Mouse (Mus musculus) hindbrain, embryonic 10.5 days (tissue): ENCODE measurements around the gene Tmeff1. TPM values are rescaled to one million over a fixed set of nuclear protein-coding genes. Genes with fewer than 3 reads are reported as not detected.
A peak's percentile ranks its signal among the peaks of the same experiment; 100 is the strongest.

Experiments
- DNase-seq: peaks from one replicate; pipeline ENCODE4 v3.0.0-alpha.2; 2017; ENCODE audit warnings: low spot score
- H3K27ac ChIP-seq: fragments of 300-500 bp; sonication (generic); 2 replicates; pipeline ENCODE4 v1.5.1; 2016; ENCODE audit warnings: mild to moderate bottlenecking, moderate library complexity
- H3K27me3 ChIP-seq: fragments of 300-500 bp; sonication (generic); 2 replicates; pipeline ENCODE4 v1.6.1; 2016; ENCODE audit warnings: mild to moderate bottlenecking; ENCODE audit not compliant: poor library complexity, insufficient read depth, severe bottlenecking
- H3K36me3 ChIP-seq: fragments of 300-500 bp; sonication (generic); 2 replicates; pipeline ENCODE4 v1.6.1; 2016; ENCODE audit warnings: mild to moderate bottlenecking, moderate library complexity
- H3K4me1 ChIP-seq: fragments of 300-500 bp; sonication (generic); replicated peaks from 2 replicates; pipeline ENCODE4 v1.6.1; 2016; ENCODE audit warnings: mild to moderate bottlenecking
- H3K4me3 ChIP-seq: fragments of 300-500 bp; sonication (generic); 2 replicates; pipeline ENCODE4 v1.5.1; 2016; ENCODE audit warnings: mild to moderate bottlenecking, moderate library complexity
- H3K9me3 ChIP-seq: fragments of 300-500 bp; sonication (generic); 2 replicates; pipeline ENCODE4 v1.6.1; 2016; ENCODE audit warnings: mild to moderate bottlenecking, moderate library complexity
- WGBS: fragments of 180-500 bp; shearing (Covaris S2); methylation state at CpG from one replicate; pipeline ENCODE4 v1.1.7; 2016; 5-methylcytosine and 5-hydroxymethylcytosine counted together
- polyA plus RNA-seq: library from polyadenylated mRNA; unstranded; fragments of >200 nt; fragmentation: Nextera tagmentation; extraction: Ambion mirVana; gene quantifications from 2 replicates; pipeline ENCODE4 v1.2.1, GENCODE M21; 2016

Gene Tmeff1
- polyA plus RNA-seq, result 118 and 175 TPM in 2 replicates

GRCm38 (mm10) chr4:48584421-48585240 is at the start of gene Tmeff1:
Gene Tmeff1, plus strand, starts transcription at chr4:48585174.
- Histone ChIP-seq H3K36me3 (peaks cover 14% of the 10 kb centered on the region), H3K27me3 (no peaks in the 10 kb centered on the region), H3K4me3 (peak within 1 kb of the TSS; percentile 80), H3K9me3 (no peaks in the 10 kb centered on the region), H3K4me1 (peaks cover 39% of the 10 kb centered on the region), H3K27ac (peak within 1 kb of the TSS; percentile 98)
- DNase-seq, result no peak
- WGBS, result under 1% methylated on average over 64 of the region's 64 CpGs

DNA sequence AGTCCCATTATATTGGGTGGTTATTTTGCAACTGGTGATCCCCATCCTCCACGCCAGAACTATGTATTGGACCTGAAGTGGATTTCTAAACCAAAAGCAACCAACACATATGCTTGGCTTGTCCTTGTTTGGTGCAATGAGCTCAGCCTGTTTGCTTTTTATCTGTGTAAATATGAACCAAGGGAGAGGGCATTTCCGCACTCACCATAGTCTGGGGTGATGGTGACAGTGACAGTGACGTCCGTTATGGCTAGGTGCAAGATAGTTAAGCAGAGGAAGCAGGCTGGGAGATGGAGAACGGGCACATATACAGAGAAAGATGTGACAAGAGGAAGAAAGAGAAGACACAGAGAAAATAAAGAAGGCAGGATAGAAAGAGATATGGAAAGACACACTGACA is 48.7 kb upstream of the Tmeff1 start:
- WGBS, result 87% methylated on average over 5 of the region's 5 CpGs

DNA sequence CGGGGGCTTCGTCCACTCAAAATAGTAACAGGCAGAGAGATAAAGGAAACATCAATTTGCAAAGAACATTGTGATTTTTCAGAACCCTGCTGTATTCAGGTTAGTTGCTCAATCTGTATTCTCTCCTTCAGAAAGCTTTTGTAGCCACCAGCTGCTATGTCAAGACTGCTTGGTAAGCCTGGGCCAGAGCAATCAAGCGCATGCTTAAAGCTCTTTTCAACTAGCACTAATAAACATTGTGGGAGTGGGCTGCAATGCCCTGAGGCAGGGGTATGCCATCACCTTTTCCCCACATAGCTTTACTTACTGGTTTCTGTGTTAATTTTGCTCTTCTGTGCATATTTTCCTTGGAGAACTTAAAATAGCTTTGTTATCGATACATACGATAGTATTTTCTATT is 48.0 kb upstream of the Tmeff1 start:
- Histone ChIP-seq H3K27me3 (no peaks in the 10 kb centered on the region), H3K36me3 (no peaks in the 10 kb centered on the region), H3K27ac (no peak overlapping the region), H3K4me1 (peaks cover 18% of the 10 kb centered on the region), H3K9me3 (no peaks in the 10 kb centered on the region), H3K4me3 (no peak overlapping the region)
- no peak for DNase-seq
- WGBS, result 91% methylated on average over 5 of the region's 5 CpGs

More for the DNA sequence above, 48.7 kb upstream of the Tmeff1 start:
- Histone ChIP-seq H3K36me3 (no peaks in the 10 kb centered on the region), H3K27me3 (no peaks in the 10 kb centered on the region), H3K9me3 (no peaks in the 10 kb centered on the region), H3K27ac (no peak overlapping the region), H3K4me3 (no peak overlapping the region), H3K4me1 (peaks cover 10% of the 10 kb centered on the region)
- DNase-seq, result no peak

GRCm38 (mm10) chr4:48538581-48538980 is 46.4 kb upstream of the Tmeff1 start:
- 94% methylated on average over 2 of the region's 2 CpGs for WGBS
- no peaks in the 10 kb centered on the region for H3K27me3 ChIP-seq
- H3K27ac ChIP-seq, result no peak overlapping the region
- H3K36me3 ChIP-seq, result no peaks in the 10 kb centered on the region
- H3K4me1 ChIP-seq, result peaks cover 33% of the 10 kb centered on the region
- no peak for DNase-seq
- no peak overlapping the region for H3K4me3 ChIP-seq
- H3K9me3 ChIP-seq, result no peaks in the 10 kb centered on the region

DNA sequence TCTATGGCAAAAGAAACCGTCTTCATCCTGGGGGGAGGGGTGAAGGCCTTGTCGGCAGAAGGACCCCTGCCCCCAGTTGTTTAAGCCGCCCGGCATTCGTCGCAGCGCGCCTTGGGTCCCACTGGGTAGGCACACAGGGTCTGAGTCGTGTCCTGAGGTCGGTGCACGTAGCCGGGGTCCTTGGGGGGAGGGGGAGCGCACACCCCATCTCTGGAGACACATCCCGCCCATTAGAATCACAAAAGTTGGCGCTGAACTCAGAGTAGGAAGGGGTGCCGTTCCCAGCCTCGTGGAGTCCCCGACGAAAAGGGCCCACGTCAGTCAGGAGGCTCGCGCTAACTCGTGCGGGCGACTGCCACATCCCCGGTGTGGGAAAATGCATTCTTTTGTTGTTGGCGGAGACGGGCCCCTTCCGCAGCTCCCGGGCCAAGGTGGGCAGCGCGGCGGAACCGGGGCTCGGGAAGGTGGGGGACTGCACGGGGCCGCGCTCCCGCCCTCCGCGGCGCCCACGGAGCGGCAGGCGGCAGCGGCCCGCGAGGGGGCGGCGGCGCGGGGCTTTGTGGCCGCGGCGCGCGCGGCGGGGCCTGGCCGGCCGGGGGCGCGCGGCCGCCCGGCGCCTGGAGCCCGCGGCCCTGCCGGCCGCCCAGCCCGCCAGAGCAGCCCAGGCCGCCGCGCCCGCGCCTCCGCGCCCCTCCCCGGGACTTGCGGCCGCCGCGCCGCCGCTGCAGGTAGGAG is 45.0 kb upstream of the Tmeff1 start, which contains the start of gene Msantd3:
TSS of gene Msantd3 (plus strand) at position 95 of the 735 bp plus-strand sequence.
- peaks cover 48% of the 10 kb centered on the region for H3K4me1 ChIP-seq

GRCm38 (mm10) chr4:48540576-48541111 is 44.3 kb upstream of the Tmeff1 start:
- WGBS, result 1% methylated on average over 50 of the region's 50 CpGs
- Histone ChIP-seq H3K4me1 (peaks cover 54% of the 10 kb centered on the region), H3K9me3 (no peaks in the 10 kb centered on the region)

More for the DNA sequence above, 45.0 kb upstream of the Tmeff1 start, which contains the start of gene Msantd3:
- Histone ChIP-seq H3K36me3 (no peaks in the 10 kb centered on the region), H3K9me3 (no peaks in the 10 kb centered on the region), H3K27me3 (no peaks in the 10 kb centered on the region), H3K4me3 (peak within 1 kb of the TSS; percentile 89), H3K27ac (peak within 1 kb of the TSS; percentile 100)
- peak; percentile 83 for DNase-seq
- WGBS, result under 1% methylated on average over 80 of the region's 86 CpGs

DNA sequence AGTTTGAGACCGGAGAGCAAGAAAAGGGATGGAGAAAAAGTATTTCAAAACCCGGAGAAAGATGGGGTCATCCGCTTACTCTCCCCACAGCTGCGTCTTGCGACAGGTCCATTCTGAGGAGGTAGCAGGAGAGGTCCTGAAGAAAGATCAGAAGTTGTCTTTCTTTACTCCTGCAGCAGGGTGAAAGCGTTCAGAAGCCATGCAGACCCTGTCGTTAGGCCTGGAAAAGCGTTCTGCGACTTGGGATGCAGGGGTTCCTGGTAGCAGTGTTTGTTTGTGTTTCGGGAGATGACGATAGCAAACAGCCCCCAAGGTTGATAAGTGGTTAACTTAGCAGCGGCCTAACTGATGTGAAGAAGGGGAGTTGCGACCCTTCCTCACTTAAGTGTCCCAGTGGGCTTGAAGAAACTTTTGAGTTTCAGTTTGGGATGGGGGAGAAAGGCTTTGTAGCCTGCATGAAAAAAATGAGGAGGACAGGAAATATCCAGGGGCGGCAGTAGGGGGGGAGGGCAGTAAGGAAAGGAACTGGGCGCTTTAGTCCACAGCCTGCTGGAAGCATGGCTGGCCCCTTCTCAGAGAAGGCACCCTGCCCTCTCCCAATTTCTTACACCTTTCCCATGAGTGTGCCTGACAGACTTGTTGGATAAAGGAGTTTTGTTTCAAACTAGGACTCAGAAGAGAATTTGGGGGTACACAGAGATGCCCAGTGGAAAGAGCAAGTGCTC is 43.3 kb upstream of the Tmeff1 start:
- H3K4me1 ChIP-seq, result peaks cover 64% of the 10 kb centered on the region
- peak; percentile 30 for DNase-seq
- no peaks in the 10 kb centered on the region for H3K36me3 ChIP-seq
- no peaks in the 10 kb centered on the region for H3K27me3 ChIP-seq
- WGBS, result 4% methylated on average over 15 of the region's 15 CpGs
- no peaks in the 10 kb centered on the region for H3K9me3 ChIP-seq
- H3K27ac ChIP-seq, result peak overlapping the region; percentile 100
- H3K4me3 ChIP-seq, result peak overlapping the region; percentile 89

More at GRCm38 (mm10) chr4:48540576-48541111, 44.3 kb upstream of the Tmeff1 start:
- Histone ChIP-seq H3K4me3 (peak overlapping the region; percentile 89), H3K27ac (peak overlapping the region; percentile 100), H3K36me3 (no peaks in the 10 kb centered on the region), H3K27me3 (no peaks in the 10 kb centered on the region)
- DNase-seq, result peak; percentile 66

DNA sequence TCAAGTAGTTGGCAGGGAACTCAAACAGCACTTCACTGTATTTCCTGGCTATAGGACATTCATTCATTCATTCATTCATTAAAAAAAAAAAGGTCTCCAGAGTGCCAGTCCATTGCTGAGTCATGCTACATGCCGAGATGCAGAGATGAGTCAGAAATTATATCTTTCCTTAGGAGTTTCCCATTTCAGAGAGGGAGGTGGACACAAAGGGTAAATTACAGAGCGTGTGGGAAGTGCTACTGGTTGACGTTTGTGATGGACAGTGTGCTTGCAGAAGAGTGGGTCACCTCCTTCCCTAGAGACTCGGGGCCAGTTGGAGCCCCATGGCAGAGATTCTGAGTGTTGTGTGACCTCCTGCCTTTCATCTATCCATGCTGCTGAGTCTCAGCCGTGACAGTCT is 42.6 kb upstream of the Tmeff1 start:
- H3K4me1 ChIP-seq, result peaks cover 71% of the 10 kb centered on the region
- no peaks in the 10 kb centered on the region for H3K36me3 ChIP-seq
- H3K27ac ChIP-seq, result peak overlapping the region; percentile 2; the same call in 1 of the 2 replicates
- 30% methylated on average over 5 of the region's 5 CpGs for WGBS
- DNase-seq, result no peak
- H3K27me3 ChIP-seq, result no peaks in the 10 kb centered on the region
- no peaks in the 10 kb centered on the region for H3K9me3 ChIP-seq
- H3K4me3 ChIP-seq, result peak overlapping the region; percentile 89

DNA sequence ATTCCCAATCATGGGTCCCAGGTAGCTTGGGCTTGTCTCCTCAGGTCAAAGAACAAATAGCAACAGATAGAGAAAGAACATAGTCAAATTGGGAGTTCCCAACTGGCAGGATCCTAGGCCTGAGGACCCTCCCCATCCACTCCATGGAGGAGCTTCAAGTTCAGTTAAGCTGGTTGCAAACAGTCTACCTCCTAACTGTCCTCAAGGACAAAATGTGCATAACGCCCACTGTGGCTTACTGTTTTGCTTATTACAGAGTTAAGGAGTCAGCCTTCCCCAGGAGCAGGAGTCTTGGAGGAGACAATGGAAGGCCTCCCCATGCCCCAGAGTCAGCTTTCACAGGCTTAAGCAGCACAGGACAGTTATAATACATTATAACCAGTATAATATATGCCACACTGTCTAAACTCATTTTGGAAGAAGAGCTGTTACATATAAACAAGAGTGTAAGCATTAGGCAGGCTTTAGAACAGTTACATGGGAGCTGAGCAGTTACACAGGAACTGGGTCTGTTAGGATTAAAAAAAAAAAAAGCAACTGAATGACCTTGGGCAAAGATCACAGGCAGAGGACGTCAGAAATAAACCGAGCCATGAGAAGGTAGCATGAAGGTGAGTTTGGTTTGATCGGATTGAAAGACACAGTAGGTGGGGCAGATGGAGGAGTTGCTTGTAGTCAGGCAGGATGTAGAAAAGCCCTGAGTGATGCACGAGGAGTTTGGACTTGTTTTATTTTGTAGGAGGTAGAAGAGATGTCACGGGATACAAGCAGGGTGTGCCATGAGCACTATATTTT is 41.7 kb upstream of the Tmeff1 start:
- no peak for DNase-seq
- H3K4me1 ChIP-seq, result peaks cover 80% of the 10 kb centered on the region
- H3K36me3 ChIP-seq, result no peaks in the 10 kb centered on the region
- no peaks in the 10 kb centered on the region for H3K27me3 ChIP-seq
- H3K27ac ChIP-seq, result 0 out of 2 replicates have a peak overlapping the region, but pooled peaks have one; percentile 2
- WGBS, result 71% methylated on average over 6 of the region's 6 CpGs
- no peaks in the 10 kb centered on the region for H3K9me3 ChIP-seq
- H3K4me3 ChIP-seq, result no peak overlapping the region

- no peak overlapping the region for H3K4me3 ChIP-seq
- WGBS, result 77% methylated on average over 8 of the region's 8 CpGs
- H3K27ac ChIP-seq, result peak overlapping the region; percentile 91
- H3K9me3 ChIP-seq, result no peaks in the 10 kb centered on the region
- H3K27me3 ChIP-seq, result no peaks in the 10 kb centered on the region
- H3K4me1 ChIP-seq, result peaks cover 88% of the 10 kb centered on the region
- no peak for DNase-seq
- H3K36me3 ChIP-seq, result no peaks in the 10 kb centered on the region
Observed at GRCm38 (mm10) chr4:48544141-48544540, 40.8 kb upstream of the Tmeff1 start.

DNA sequence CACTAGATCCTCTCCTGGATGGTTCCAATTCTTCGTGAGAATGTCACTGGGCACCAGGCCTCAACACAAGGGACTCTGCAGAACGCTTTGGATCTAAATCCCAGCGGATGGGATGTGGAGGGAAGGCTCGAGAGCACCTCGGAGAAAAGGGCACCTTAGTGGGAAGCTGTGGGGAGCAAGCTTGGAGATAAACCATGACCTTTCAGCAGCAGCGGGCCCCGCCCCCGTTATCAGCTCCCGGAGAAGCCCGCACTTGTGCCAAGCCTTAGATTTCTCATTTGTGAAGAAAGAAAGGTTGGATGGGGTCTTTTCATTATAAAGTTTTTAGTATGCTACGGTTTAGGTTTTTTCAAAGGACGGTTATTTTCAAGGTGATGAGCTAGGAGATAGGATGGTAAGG is 39.0 kb upstream of the Tmeff1 start:
- peaks cover 2% of the 10 kb centered on the region; the same call in 1 of the 2 replicates for H3K36me3 ChIP-seq
- 36% methylated on average over 12 of the region's 12 CpGs for WGBS
- H3K4me1 ChIP-seq, result peaks cover 83% of the 10 kb centered on the region

More for the DNA sequence above, 39.0 kb upstream of the Tmeff1 start:
- H3K27ac ChIP-seq, result peak overlapping the region; percentile 91
- DNase-seq, result no peak
- H3K9me3 ChIP-seq, result no peaks in the 10 kb centered on the region
- peak overlapping the region; percentile 34; the same call in 1 of the 2 replicates for H3K4me3 ChIP-seq
- no peaks in the 10 kb centered on the region for H3K27me3 ChIP-seq
